Mouse (Mus musculus) megakaryocyte-erythroid progenitor cell, adult 5-6 weeks (primary cell): ENCODE measurements at regions not wholly inside any gene's neighbourhood (a gene's known extent, or its start where the extent isn't known, plus 50 kb on each side); places are given as distances from the start of the nearest gene placed in this dataset.

ENCODE experiments used
- ATAC-seq: replicated peaks from 2 replicates; pipeline ENCODE4 v1.8.0; 2016; ENCODE audit warnings: mild to moderate bottlenecking, inconsistent platforms; ENCODE audit not compliant: severe bottlenecking, poor library complexity, low FRiP score, low TSS enrichment

DNA sequence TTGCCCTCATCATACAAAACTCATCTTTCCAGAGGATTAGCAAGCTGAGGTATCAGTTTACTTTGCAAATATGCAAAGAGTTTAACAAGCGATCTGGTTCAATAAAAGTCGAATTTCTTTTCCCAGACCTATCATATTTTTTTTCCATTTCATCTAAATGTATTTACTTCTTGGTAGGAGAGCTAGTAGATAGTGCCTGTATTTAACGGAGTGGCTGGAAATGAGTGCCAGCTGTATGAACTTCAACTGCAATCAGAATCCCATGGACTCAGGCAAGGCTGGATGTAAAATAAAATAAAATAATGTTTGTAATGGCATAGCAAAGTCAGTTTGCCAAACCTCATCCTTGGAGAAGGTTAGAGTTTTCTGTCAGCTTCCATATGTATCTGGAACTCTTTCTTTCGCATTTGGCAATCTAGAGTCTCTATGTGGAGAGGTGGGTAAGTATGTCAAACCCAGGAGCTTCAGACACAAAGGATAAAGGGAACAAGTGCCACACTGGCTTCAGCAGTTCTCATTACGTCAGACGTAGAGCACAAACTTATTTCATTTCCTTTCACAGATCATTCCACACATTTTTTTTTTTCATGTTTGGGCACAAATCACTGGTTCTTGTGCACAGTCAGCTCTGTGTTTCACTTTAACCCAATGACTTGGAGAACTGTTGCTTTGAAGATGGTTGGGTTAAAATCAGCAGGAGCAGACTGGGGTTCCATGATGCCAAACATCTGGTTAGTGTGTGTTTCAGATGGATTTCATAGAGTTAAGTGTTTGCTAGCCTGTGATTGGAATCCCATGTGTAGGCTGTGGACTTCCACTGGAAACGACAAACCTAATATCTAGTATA lies 357.2 kb upstream of the Tmc3 start:
- no peak for ATAC-seq

GRCm38 (mm10) chr7:83230496-83231325 lies 354.0 kb upstream of the Tmc3 start:
- ATAC-seq = no peak

DNA sequence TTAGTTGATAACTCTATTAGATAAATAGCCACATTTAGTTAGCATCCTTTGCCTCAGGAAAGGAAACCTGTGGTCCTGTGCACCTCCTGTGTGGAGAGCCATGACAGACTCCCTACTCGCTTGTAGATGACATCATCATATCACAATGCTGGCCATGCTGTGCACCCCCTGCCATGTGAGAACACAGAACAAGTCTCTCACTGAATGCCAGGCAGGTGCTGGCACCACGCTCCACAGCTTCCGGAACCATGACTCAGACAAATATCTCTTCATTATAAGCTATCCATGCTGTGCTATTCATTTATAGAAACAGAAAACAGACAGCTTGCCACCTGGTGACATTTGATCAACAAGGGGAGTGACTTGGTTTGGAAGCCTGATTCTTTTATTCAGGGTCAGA lies 349.1 kb upstream of the Tmc3 start:
- no peak for ATAC-seq

DNA sequence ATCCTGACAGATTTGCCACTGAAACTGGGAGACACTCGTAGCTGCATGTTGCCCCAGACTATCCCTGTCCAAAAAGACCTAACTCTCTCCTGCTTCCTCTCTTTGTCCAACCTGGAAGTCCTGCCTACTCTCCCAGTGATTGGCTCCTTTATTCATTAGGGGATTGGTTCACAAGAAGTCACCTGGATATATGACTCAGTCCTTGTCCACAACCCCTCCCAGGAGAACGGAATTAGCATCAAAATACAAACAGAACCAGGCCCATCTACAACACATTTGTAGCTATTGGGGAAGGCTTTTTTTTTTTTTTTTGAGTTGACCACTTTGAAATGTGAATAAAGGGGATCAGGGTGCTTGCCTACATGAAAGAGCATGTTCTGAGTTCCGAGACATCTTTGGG lies 347.4 kb upstream of the Tmc3 start:
- ATAC-seq = no peak

DNA sequence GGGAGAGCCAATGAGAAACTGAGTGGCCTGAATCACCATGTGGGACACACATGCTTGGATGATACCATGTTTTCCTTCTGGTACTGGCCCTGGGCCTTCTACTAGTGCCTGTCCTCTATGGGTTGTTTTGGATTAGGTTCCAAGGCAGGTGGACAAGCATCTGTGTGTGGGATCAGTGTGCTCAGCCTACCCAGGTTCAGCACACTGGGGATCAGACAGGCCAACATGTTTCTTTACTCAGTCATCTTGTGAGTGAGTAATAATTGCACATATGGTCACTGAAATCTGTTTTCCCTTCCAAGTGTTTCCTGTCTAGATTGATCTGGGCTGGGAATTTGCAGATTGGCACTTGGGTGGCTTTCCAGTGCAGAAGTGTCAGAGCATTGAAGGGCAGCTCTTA lies 346.6 kb upstream of the Tmc3 start:
- no peak for ATAC-seq

- no peak for ATAC-seq
Observed at GRCm38 (mm10) chr7:83242233-83242632, 342.5 kb upstream of the Tmc3 start.

DNA sequence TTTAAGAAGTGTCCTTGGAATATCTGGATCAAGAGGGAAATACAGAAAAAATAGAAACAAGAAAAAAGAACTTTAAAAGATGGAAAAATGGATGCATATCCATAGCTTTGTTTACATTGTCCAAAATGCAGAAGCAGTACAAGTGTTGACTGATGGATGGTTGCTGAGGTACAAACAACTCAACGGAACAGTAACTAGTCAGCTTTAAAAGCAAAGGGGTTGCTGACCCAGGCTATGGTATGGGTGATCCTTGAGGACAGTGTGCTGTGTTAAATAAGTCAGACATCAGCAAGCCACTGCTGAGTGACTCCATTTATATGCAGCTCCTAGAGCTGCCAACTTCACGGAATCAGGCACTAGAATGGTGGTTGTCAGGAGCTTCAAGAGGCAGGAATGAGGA lies 338.9 kb upstream of the Tmc3 start:
- no peak for ATAC-seq

GRCm38 (mm10) chr7:83251995-83252563 lies 332.6 kb upstream of the Tmc3 start:
- no peak for ATAC-seq

DNA sequence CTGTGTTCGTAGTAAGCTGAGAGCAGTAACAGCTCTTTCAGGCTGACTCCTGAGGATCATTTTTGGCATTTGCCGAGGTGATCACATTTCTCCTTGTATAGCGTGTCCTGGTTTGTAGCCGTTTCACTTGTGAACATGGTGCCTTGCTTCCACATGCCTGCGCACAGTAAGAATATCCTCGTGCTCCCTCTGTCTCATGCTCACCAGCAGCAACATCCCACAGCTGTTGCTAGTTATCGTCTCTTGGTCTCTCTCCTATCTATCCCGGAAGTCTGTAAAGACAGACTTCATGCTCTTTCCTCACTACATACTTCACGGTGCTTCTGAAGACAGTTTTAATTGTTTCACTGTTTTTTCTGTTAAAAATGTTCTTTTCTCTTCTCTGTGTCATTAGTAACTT lies 331.7 kb upstream of the Tmc3 start:
- ATAC-seq = no peak

GRCm38 (mm10) chr7:83253432-83253831 lies 331.3 kb upstream of the Tmc3 start:
- ATAC-seq = no peak

DNA sequence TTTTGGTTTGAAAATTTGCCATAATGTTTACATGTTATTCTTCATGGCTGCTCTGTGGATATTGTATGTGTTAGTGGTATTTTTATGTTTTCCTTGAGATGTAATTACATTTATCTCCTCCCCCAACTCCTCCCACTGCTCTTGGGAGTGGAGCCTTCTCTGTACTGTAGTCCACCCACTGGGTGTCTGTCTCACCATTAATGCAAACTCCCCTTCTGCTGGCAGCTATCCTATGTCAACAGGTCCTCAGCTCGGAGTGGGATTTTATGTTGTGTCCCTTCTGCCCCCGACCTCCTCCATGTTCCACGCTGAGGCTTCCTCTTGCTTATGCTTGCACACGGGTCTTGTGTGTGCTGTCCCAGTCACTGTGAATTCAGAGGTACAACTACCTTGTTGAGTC lies 330.3 kb upstream of the Tmc3 start:
- ATAC-seq = no peak

DNA sequence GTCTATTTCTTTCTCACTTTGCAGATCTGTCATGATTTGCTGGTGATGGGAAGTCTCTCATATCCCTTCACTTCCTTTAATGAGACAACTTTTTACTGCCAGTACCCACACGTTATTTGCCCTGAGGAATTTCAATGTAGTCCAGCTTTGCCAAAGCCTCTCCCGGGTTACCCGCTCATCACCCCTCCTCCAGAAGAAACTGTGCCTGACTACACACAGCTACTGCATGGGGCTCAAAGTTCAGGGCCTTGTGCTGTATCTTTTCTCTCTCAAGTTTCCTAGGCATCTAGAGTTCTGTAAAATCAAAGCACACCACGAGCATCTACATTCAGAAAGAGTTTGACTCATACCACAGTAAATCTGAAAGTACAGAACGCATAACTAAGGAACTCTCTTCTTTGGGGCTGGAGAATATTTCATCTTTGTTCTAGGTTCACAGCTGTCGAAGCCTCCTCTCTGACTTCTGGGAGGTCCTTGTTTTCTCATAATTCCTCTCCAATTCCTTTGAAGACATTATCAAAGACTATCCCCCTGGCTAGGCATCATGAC lies 328.4 kb upstream of the Tmc3 start:
- no peak for ATAC-seq

- ATAC-seq = no peak
Observed at GRCm38 (mm10) chr7:83258363-83258916, 326.3 kb upstream of the Tmc3 start.

GRCm38 (mm10) chr7:83261489-83261888 lies 323.2 kb upstream of the Tmc3 start:
- no peak for ATAC-seq

GRCm38 (mm10) chr7:83289915-83290773 lies 294.6 kb upstream of the Tmc3 start:
- ATAC-seq = no peak

DNA sequence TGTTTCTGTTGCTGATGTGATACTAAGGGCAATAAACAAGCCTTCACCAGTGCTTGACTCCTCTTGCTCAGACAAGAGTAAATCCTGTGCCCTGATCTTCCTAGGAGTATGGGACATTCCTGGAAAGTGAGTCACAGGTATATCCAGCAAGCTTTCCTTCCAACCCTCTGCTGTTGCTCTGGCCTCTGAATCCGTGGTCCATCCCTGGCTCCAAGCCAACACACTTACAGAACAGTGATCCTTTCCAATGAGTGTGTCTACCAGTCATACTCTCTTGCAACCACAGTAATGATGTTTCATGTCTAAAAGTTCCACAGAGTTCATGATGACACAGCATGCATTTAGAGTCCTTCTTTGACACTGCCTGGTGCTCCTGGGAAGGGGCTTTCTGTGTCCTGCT lies 277.6 kb upstream of the Tmc3 start:
- no peak for ATAC-seq

DNA sequence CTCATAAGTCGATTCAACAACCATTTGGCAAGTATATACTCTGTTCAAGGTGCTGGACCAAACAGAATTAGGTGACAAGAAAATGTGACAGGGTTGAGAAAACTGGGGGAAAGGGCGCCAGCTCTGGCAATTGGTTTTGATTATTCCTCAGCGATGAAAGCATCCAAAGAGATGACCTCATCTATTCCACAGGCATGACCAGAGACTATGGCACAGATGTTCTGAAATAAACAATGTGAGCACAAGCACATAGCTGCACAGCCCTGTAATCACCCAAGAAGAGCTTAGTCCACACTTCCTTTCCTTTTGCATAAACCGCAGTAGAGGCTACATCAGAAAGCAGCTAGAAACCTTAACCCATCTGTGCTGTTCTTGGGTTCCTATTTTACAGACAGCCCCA lies 272.6 kb upstream of the Tmc3 start:
- no peak for ATAC-seq

GRCm38 (mm10) chr7:83329809-83330412 lies 254.8 kb upstream of the Tmc3 start:
- no peak for ATAC-seq
